Mouse (Mus musculus): ENCODE data around the gene Prdm15. TPM values are rescaled to one million over a fixed set of nuclear protein-coding genes. Genes with fewer than 3 reads are reported as not detected.

The Prdm15 gene
- polyA plus RNA-seq, 1 experiment: 5.6 TPM

GRCm38 (mm10) chr16:97850667-97851060, 986 bp downstream of the Prdm15 start:
- peak overlapping the region; percentile 91 for H3K4me3 ChIP-seq (ENCODE audit: insufficient read depth, low read depth, low read length)
- H3K4me1 ChIP-seq (ENCODE audit: control insufficient read depth, insufficient read depth, low read length): no peaks in the 10 kb centered on the region
- TF ChIP-seq POLR2A (IDR thresholded peaks at IDR 0.05; ENCODE audit: low read depth, low read length): no peak
- TF ChIP-seq CTCF (conservative IDR thresholded peaks at IDR 0.05; ENCODE audit: insufficient read depth, insufficient read length, low read depth, low read length): no peak
- no peak for DNase-seq
- peak overlapping the region; percentile 88 for H3K27ac ChIP-seq (ENCODE audit: insufficient read depth, low read depth, low read length)
- no peaks in the 10 kb centered on the region for H3K36me3 ChIP-seq (ENCODE audit: control insufficient read depth, insufficient read depth, low read length)
- no peaks in the 10 kb centered on the region for H3K27me3 ChIP-seq (replicated peaks; ENCODE audit: control insufficient read depth, insufficient read depth, low read length)
- 1% methylated on average over 11 of the region's 11 CpGs for WGBS

- H3K27me3 ChIP-seq (replicated peaks; ENCODE audit: control insufficient read depth, insufficient read depth, low read length): no peaks in the 10 kb centered on the region
- H3K4me1 ChIP-seq (ENCODE audit: control insufficient read depth, insufficient read depth, low read length): no peaks in the 10 kb centered on the region
- no peaks in the 10 kb centered on the region for H3K36me3 ChIP-seq (ENCODE audit: control insufficient read depth, insufficient read depth, low read length)
- WGBS: 83% methylated on average over 6 of the region's 6 CpGs
- no peak for TF ChIP-seq POLR2A (IDR thresholded peaks at IDR 0.05; ENCODE audit: low read depth, low read length)
- TF ChIP-seq CTCF (conservative IDR thresholded peaks at IDR 0.05; ENCODE audit: insufficient read depth, insufficient read length, low read depth, low read length): no peak
- H3K27ac ChIP-seq (ENCODE audit: insufficient read depth, low read depth, low read length): no peak overlapping the region
- H3K4me3 ChIP-seq (ENCODE audit: insufficient read depth, low read depth, low read length): no peak overlapping the region
- DNase-seq: no peak
These were observed 2.8 kb downstream of the Prdm15 start for GRCm38 (mm10) chr16:97848832-97849231.

GRCm38 (mm10) chr16:97844967-97845937, 6.4 kb downstream of the Prdm15 start:
- Histone ChIP-seq H3K36me3 (ENCODE audit: control insufficient read depth, insufficient read depth, low read length) (no peaks in the 10 kb centered on the region), H3K27ac (ENCODE audit: insufficient read depth, low read depth, low read length) (no peak overlapping the region), H3K4me1 (ENCODE audit: control insufficient read depth, insufficient read depth, low read length) (no peaks in the 10 kb centered on the region), H3K4me3 (ENCODE audit: insufficient read depth, low read depth, low read length) (no peak overlapping the region), H3K27me3 (replicated peaks; ENCODE audit: control insufficient read depth, insufficient read depth, low read length) (no peaks in the 10 kb centered on the region)
- peak; percentile 11 for DNase-seq
- TF ChIP-seq POLR2A (IDR thresholded peaks at IDR 0.05; ENCODE audit: low read depth, low read length) (no peak), CTCF (conservative IDR thresholded peaks at IDR 0.05; ENCODE audit: insufficient read depth, insufficient read length, low read depth, low read length) (no peak)
- WGBS: 78% methylated on average over 12 of the region's 12 CpGs

GRCm38 (mm10) chr16:97832154-97832553, 19.5 kb downstream of the Prdm15 start:
- WGBS: 86% methylated on average over 3 of the region's 3 CpGs
- Histone ChIP-seq H3K27ac (ENCODE audit: insufficient read depth, low read depth, low read length) (no peak overlapping the region), H3K27me3 (replicated peaks; ENCODE audit: control insufficient read depth, insufficient read depth, low read length) (no peaks in the 10 kb centered on the region), H3K4me3 (ENCODE audit: insufficient read depth, low read depth, low read length) (no peak overlapping the region), H3K4me1 (ENCODE audit: control insufficient read depth, insufficient read depth, low read length) (no peaks in the 10 kb centered on the region), H3K36me3 (ENCODE audit: control insufficient read depth, insufficient read depth, low read length) (no peaks in the 10 kb centered on the region)
- TF ChIP-seq POLR2A (IDR thresholded peaks at IDR 0.05; ENCODE audit: low read depth, low read length) (no peak), CTCF (conservative IDR thresholded peaks at IDR 0.05; ENCODE audit: insufficient read depth, insufficient read length, low read depth, low read length) (no peak)
- DNase-seq: no peak

- no peaks in the 10 kb centered on the region for H3K27me3 ChIP-seq (replicated peaks; ENCODE audit: control insufficient read depth, insufficient read depth, low read length)
- H3K36me3 ChIP-seq (ENCODE audit: control insufficient read depth, insufficient read depth, low read length): peaks cover 1% of the 10 kb centered on the region; the same call in 1 of the 2 replicates
- no peak overlapping the region for H3K4me3 ChIP-seq (ENCODE audit: insufficient read depth, low read depth, low read length)
- WGBS: 83% methylated on average over 1 of the region's 1 CpGs
- DNase-seq: no peak
- no peaks in the 10 kb centered on the region for H3K4me1 ChIP-seq (ENCODE audit: control insufficient read depth, insufficient read depth, low read length)
- no peak overlapping the region for H3K27ac ChIP-seq (ENCODE audit: insufficient read depth, low read depth, low read length)
- TF ChIP-seq POLR2A (IDR thresholded peaks at IDR 0.05; ENCODE audit: low read depth, low read length) (no peak), CTCF (conservative IDR thresholded peaks at IDR 0.05; ENCODE audit: insufficient read depth, insufficient read length, low read depth, low read length) (no peak)
These were observed 23.4 kb downstream of the Prdm15 start for GRCm38 (mm10) chr16:97828207-97828606.

- H3K4me3 ChIP-seq (ENCODE audit: insufficient read depth, low read depth, low read length): no peak overlapping the region
- H3K4me1 ChIP-seq (ENCODE audit: control insufficient read depth, insufficient read depth, low read length): no peaks in the 10 kb centered on the region
- H3K27ac ChIP-seq (ENCODE audit: insufficient read depth, low read depth, low read length): no peak overlapping the region
- no peak for TF ChIP-seq POLR2A (IDR thresholded peaks at IDR 0.05; ENCODE audit: low read depth, low read length)
- TF ChIP-seq CTCF (conservative IDR thresholded peaks at IDR 0.05; ENCODE audit: insufficient read depth, insufficient read length, low read depth, low read length): no peak
- peaks cover 1% of the 10 kb centered on the region; the same call in 1 of the 2 replicates for H3K36me3 ChIP-seq (ENCODE audit: control insufficient read depth, insufficient read depth, low read length)
- no peaks in the 10 kb centered on the region for H3K27me3 ChIP-seq (replicated peaks; ENCODE audit: control insufficient read depth, insufficient read depth, low read length)
- DNase-seq: peak; percentile 46
- WGBS: 72% methylated on average over 6 of the region's 6 CpGs
These were observed 28.2 kb downstream of the Prdm15 start for GRCm38 (mm10) chr16:97823311-97824007.

GRCm38 (mm10) chr16:97819532-97819931, 32.1 kb downstream of the Prdm15 start:
- TF ChIP-seq CTCF (conservative IDR thresholded peaks at IDR 0.05; ENCODE audit: insufficient read depth, insufficient read length, low read depth, low read length) (no peak), POLR2A (IDR thresholded peaks at IDR 0.05; ENCODE audit: low read depth, low read length) (no peak)
- no peak for DNase-seq
- WGBS: 69% methylated on average over 4 of the region's 4 CpGs
- H3K36me3 ChIP-seq (ENCODE audit: control insufficient read depth, insufficient read depth, low read length): no peaks in the 10 kb centered on the region
- no peaks in the 10 kb centered on the region for H3K27me3 ChIP-seq (replicated peaks; ENCODE audit: control insufficient read depth, insufficient read depth, low read length)
- H3K4me1 ChIP-seq (ENCODE audit: control insufficient read depth, insufficient read depth, low read length): no peaks in the 10 kb centered on the region
- no peak overlapping the region for H3K27ac ChIP-seq (ENCODE audit: insufficient read depth, low read depth, low read length)
- no peak overlapping the region for H3K4me3 ChIP-seq (ENCODE audit: insufficient read depth, low read depth, low read length)

All from kidney, adult 2 months (tissue).